Mouse (Mus musculus) common myeloid progenitor, adult 5-6 weeks (primary cell): Measurements from ENCODE around the gene Pnrc1. TPM values are rescaled to one million over a fixed set of nuclear protein-coding genes. Genes with fewer than 3 reads are reported as not detected.

ENCODE experiments used
- ATAC-seq: replicated peaks from 2 replicates; pipeline ENCODE4 v1.8.0; 2016; ENCODE audit warnings: low read depth, mild to moderate bottlenecking, moderate TSS enrichment, inconsistent platforms; ENCODE audit not compliant: poor library complexity, severe bottlenecking
- total RNA-seq: library from RNA; stranded (forward); fragments of 200-1000, 187-1606 nt; gene quantifications from 2 replicates; pipeline ENCODE4 v1.2.3, GENCODE M21; 2017

The Pnrc1 gene
- total RNA-seq, 1 experiment from 2014 or later: 223 TPM

GRCm38 (mm10) chr4:33273437-33273836, 16.5 kb downstream of the Pnrc1 start:
- ATAC-seq: no peak

- ATAC-seq: no peak
Measured at GRCm38 (mm10) chr4:33270386-33271314, 19.3 kb downstream of the Pnrc1 start.

GRCm38 (mm10) chr4:33264979-33265726, 24.8 kb downstream of the Pnrc1 start:
- peak; percentile 70 for ATAC-seq

- no peak for ATAC-seq
Measured at GRCm38 (mm10) chr4:33262897-33263296, 27.1 kb downstream of the Pnrc1 start.

GRCm38 (mm10) chr4:33261311-33261753, 28.6 kb downstream of the Pnrc1 start:
- ATAC-seq: peak; percentile 90

GRCm38 (mm10) chr4:33260311-33260710, 29.7 kb downstream of the Pnrc1 start:
- no peak for ATAC-seq

- ATAC-seq: no peak
Measured at GRCm38 (mm10) chr4:33257263-33257964, 32.5 kb downstream of the Pnrc1 start.

GRCm38 (mm10) chr4:33254706-33255105, 35.3 kb downstream of the Pnrc1 start:
- no peak for ATAC-seq

- no peak for ATAC-seq
Measured at GRCm38 (mm10) chr4:33250867-33251266, 39.1 kb downstream of the Pnrc1 start.

- no peak for ATAC-seq
Measured at GRCm38 (mm10) chr4:33249716-33250230, 40.2 kb downstream of the Pnrc1 start.

GRCm38 (mm10) chr4:33248915-33249314, 41.0 kb downstream of the Pnrc1 start:
- no peak for ATAC-seq

- ATAC-seq: peak; percentile 68
Measured at GRCm38 (mm10) chr4:33248062-33248889, 41.7 kb downstream of the Pnrc1 start.

- peak; percentile 55 for ATAC-seq
Measured at GRCm38 (mm10) chr4:33247479-33248053, 42.4 kb downstream of the Pnrc1 start.

GRCm38 (mm10) chr4:33245853-33246395, 44.0 kb downstream of the Pnrc1 start:
- ATAC-seq: no peak

GRCm38 (mm10) chr4:33243921-33244320, 46.0 kb downstream of the Pnrc1 start:
- ATAC-seq: no peak

- ATAC-seq: no peak
Measured at GRCm38 (mm10) chr4:33243016-33243758, 46.8 kb downstream of the Pnrc1 start.

GRCm38 (mm10) chr4:33242536-33242935, 47.4 kb downstream of the Pnrc1 start:
- peak; percentile 11 for ATAC-seq

- ATAC-seq: no peak
Measured at GRCm38 (mm10) chr4:33230881-33231280, 59.1 kb downstream of the Pnrc1 start.
